25 mouse cellular contexts compared by ENCODE assay signal in genomic region chr3:154174766-154175165, GRCm38 (mm10).
"Had no signal": no experiment of that assay in that cellular context is flagged by ENCODE, and none has a peak within 500 bp of the region (broad histone marks: within the 10 kb centered on the region; RNA-seq: fewer than 3 reads in every experiment).

No protein-coding gene starts in this region.

- H3K4me1 ChIP-seq: heart, embryonic 15.5 days; limb, embryonic 15.5 days had no signal

- H3K27ac ChIP-seq: heart, embryonic 13.5 days; heart, embryonic 15.5 days; hindbrain, embryonic 13.5 days; hindbrain, embryonic 15.5 days; hindbrain, postnatal 0 days; kidney, embryonic 15.5 days; kidney, postnatal 0 days; limb, embryonic 13.5 days; limb, embryonic 15.5 days; liver, embryonic 12.5 days had no signal

- H3K4me2 ChIP-seq: heart, embryonic 11.5 days; heart, embryonic 13.5 days; heart, embryonic 15.5 days; hindbrain, embryonic 13.5 days; hindbrain, embryonic 15.5 days; kidney, embryonic 15.5 days; limb, embryonic 13.5 days; limb, embryonic 15.5 days; liver, embryonic 12.5 days had no signal

- DNase-seq: gastrocnemius, postnatal 14 days; gastrocnemius, postnatal 36 days; heart, adult 18-20 months; heart, postnatal 14 days; heart, postnatal 36 days; kidney, adult 11 months; kidney, adult 2 months; kidney, adult 9 months; kidney, postnatal 14 days; kidney, postnatal 36 days; layer of hippocampus, adult 9-11 months; layer of hippocampus, postnatal 36 days; left cerebral cortex, postnatal 4 days had no signal

- H3K27me3 ChIP-seq: heart, embryonic 13.5 days; heart, embryonic 15.5 days; hindbrain, embryonic 13.5 days; hindbrain, embryonic 15.5 days; kidney, embryonic 15.5 days; limb, embryonic 13.5 days; limb, embryonic 15.5 days had no signal

- ATAC-seq: hindbrain, postnatal 0 days; intestine, embryonic 16.5 days; liver, embryonic 12.5 days had no signal

- H3K9me3 ChIP-seq: heart, embryonic 13.5 days; heart, embryonic 15.5 days; hindbrain, embryonic 13.5 days; hindbrain, embryonic 15.5 days; kidney, embryonic 15.5 days; limb, embryonic 13.5 days; limb, embryonic 15.5 days; liver, embryonic 12.5 days had no signal

- H3K9ac ChIP-seq: heart, embryonic 13.5 days; heart, embryonic 15.5 days; hindbrain, embryonic 13.5 days; hindbrain, embryonic 15.5 days; kidney, embryonic 15.5 days; limb, embryonic 13.5 days; limb, embryonic 15.5 days; liver, embryonic 12.5 days had no signal

- H3K36me3 ChIP-seq: heart, embryonic 13.5 days; heart, embryonic 15.5 days; hindbrain, embryonic 13.5 days; hindbrain, embryonic 15.5 days; kidney, embryonic 15.5 days; limb, embryonic 13.5 days; limb, embryonic 15.5 days; liver, embryonic 12.5 days had no signal

- H3K4me3 ChIP-seq: heart, embryonic 13.5 days; heart, embryonic 15.5 days; hindbrain, embryonic 13.5 days; hindbrain, embryonic 15.5 days; kidney, embryonic 15.5 days; limb, embryonic 13.5 days; limb, embryonic 15.5 days; liver, embryonic 12.5 days had no signal
